Mouse (Mus musculus) lung, postnatal 25 days (tissue): ENCODE measurements at regions not wholly inside any gene's neighbourhood (a gene's known extent, or its start where the extent isn't known, plus 50 kb on each side); places are given as distances from the start of the nearest gene placed in this dataset.
"Not testable (repeated sequence)": the region's sequence is repeated elsewhere in the genome, so short reads cannot be mapped to it uniquely, and the experiment has no call there.

Experiments used
- DNase-seq: peaks from one replicate; pipeline ENCODE4 v3.0.0; 2022; ENCODE audit warnings: low spot score

GRCm38 (mm10) chr12:79989582-79990110, 123.2 kb downstream of the Zfp36l1 start:
- DNase-seq = no peak

GRCm38 (mm10) chr12:79988401-79989358, 124.1 kb downstream of the Zfp36l1 start:
- DNase-seq = no peak

- DNase-seq = no peak
These were observed 126.4 kb downstream of the Zfp36l1 start for GRCm38 (mm10) chr12:79986241-79986976.

- DNase-seq = no peak
These were observed 127.6 kb downstream of the Zfp36l1 start for GRCm38 (mm10) chr12:79984985-79985747.

GRCm38 (mm10) chr12:79984025-79984790, 128.6 kb downstream of the Zfp36l1 start:
- DNase-seq = no peak

- no peak for DNase-seq
These were observed 129.6 kb downstream of the Zfp36l1 start for GRCm38 (mm10) chr12:79983232-79983631.

- not testable (repeated sequence) for DNase-seq
These were observed 130.3 kb downstream of the Zfp36l1 start for GRCm38 (mm10) chr12:79982497-79982896.

- no peak for DNase-seq
These were observed 132.1 kb downstream of the Zfp36l1 start for GRCm38 (mm10) chr12:79980711-79981110.

GRCm38 (mm10) chr12:79977136-79977535, 135.7 kb downstream of the Zfp36l1 start:
- no peak for DNase-seq

- DNase-seq = no peak
These were observed 137.2 kb downstream of the Zfp36l1 start for GRCm38 (mm10) chr12:79975466-79976239.

GRCm38 (mm10) chr12:79975050-79975449, 137.8 kb downstream of the Zfp36l1 start:
- DNase-seq = no peak

GRCm38 (mm10) chr12:79974530-79974929, 138.3 kb downstream of the Zfp36l1 start:
- no peak for DNase-seq

GRCm38 (mm10) chr12:79973566-79974230, 139.1 kb downstream of the Zfp36l1 start:
- DNase-seq = no peak

- DNase-seq = no peak
These were observed 141.8 kb downstream of the Zfp36l1 start for GRCm38 (mm10) chr12:79970981-79971390.

GRCm38 (mm10) chr12:79970227-79970901, 142.4 kb downstream of the Zfp36l1 start:
- no peak for DNase-seq

- DNase-seq = no peak
These were observed 143.2 kb downstream of the Zfp36l1 start for GRCm38 (mm10) chr12:79969346-79970226.

GRCm38 (mm10) chr12:79968676-79969075, 144.1 kb downstream of the Zfp36l1 start:
- DNase-seq = no peak
